Mouse (Mus musculus): ENCODE results near the gene Mettl7a2. TPM values are rescaled to one million over a fixed set of nuclear protein-coding genes. Genes with fewer than 3 reads are reported as not detected.
"Not testable (repeated sequence)": the region's sequence is repeated elsewhere in the genome, so short reads cannot be mapped to it uniquely, and the experiment has no call there.

Gene Mettl7a2
- total RNA-seq, 1 experiment from 2014 or later: not detected

DNA sequence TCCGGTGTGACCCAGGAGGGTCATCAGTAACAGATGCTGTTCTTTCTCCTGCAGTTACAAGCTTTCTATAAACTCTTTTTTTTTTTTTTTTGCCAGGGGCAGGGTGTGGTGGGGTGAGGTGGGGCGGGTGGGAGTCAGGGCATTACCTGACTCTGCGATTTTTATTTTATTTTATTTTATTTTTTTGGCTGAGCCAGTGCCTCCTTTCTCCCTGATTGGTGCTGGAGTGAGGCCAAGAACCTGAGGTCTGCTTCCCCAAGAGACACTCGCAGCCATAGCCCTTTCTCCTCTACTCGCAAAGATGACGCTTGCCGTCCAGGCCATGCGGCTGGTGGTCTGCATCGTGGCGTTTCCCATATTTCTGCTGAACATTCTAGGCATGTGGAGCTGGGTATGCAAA is 18.4 kb upstream of the Mettl7a2 start, which contains the start of gene Mettl7a3:
Gene Mettl7a3 (plus strand): TSS at position 301 of the 400 bp plus-strand sequence.
- ATAC-seq (replicated peaks; ENCODE audit: low read depth, poor library complexity, severe bottlenecking): no peak

DNA sequence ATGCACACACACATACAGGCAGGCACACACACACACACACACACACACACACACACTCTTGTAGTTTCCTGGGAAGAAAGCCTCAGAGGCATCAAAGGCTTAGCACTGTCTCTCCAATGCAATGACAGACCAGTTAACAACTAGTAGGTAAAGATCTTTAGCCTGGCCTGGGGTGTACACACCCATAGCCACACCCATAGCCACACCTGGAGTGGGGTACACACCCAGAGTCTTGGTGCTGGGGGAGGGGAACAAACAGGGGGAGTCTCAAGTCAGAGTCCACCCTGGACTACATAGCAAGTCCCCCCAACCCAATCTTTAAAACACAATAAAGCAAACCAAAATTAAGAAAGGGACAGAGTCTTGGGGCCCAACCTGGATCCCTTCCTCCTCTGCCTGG is 15.7 kb upstream of the Mettl7a2 start:
- ATAC-seq (replicated peaks; ENCODE audit: low read depth, poor library complexity, severe bottlenecking): not testable (repeated sequence)

DNA sequence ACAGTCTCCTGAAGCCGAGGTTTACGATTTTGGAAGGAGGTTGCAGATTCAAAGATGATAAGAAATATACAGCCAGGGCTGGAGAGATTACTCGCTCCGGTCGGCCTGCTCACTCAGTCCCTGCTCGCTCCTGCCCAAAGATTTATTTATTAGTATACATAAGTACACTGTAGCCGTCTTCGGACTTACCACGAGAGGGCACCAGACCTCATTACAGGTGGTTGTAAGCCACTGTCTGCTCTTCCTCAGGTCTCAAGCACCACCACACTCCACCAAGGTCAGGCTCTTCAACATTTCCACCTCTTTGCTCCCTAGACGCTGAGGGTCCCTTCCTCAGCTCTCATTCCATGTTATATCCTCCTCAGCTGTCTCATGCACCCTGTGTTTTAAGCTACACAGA is 15.2 kb upstream of the Mettl7a2 start:
- ATAC-seq (replicated peaks; ENCODE audit: low read depth, poor library complexity, severe bottlenecking): peak; percentile 90

DNA sequence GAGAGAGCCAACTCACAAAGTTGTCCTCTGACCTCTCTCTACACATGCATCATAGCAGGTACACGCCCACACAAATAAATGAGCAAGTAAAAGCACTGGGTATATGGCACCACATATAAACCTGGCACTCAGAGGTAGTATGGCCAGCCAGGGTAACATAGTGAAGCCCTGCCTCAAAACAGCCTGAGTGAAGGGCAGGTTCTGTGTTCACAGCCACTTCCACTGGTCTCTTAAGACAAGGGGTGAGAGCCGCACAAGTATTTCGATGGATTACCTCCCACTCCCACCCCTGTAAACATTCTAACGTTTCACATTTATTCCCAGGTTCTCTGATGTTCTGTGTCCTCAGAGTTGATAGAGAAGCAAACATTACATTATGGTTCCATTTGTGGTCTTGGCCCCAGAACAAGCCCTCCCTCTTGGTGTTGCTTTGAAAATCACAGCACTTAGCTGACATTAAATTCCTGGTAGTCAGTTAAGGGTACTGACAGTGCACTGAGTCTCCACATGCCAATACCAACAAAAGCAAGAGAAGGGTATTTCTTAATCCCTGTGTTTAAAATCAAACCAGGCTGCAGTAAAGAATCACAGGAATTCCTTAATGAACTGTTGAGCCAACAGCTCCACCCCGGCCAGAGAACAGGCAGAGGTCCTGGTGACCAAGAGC is 11.6 kb upstream of the Mettl7a2 start:
- ATAC-seq (replicated peaks; ENCODE audit: low read depth, poor library complexity, severe bottlenecking): not testable (repeated sequence)

DNA sequence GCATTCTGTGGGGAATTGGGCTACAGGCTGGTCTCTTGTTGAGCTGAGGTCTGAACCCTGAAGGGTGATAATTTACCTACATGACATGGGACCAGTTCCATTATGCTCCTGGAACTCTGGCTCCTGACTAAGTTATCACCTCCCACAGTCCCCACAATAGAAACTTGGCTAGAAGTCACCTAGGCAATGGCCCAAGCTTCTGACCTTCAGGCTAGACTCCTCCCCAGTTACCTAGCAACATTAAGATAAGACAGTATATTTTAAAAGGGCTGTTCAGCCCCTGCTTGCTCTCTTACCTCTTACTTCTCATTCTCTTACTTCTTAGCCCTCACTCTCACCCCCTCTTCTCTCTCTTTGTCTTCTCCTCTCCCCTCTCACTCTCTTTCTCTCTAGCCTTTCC is 7.5 kb upstream of the Mettl7a2 start:
- no peak for ATAC-seq (replicated peaks; ENCODE audit: low read depth, poor library complexity, severe bottlenecking)

DNA sequence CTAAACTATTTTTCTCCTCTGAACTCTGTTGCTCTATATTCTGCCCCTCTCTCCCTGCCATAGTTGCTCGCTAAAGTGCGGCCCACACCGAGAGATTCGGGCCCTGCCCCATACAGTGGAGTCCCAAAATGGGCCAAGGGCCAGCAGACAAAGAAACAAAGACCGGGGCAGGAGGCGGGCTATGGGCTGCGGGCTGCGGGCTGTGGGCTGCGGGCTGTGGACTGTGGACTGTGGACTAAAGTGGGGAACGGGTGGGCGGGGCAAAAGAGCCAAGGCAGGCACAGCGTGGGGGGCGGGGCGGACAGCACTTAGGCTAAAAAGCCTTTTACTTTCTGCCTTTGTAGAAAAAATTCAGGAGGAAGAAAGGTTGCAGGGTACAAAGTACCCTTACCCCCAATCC is 6.2 kb upstream of the Mettl7a2 start:
- ATAC-seq (replicated peaks; ENCODE audit: low read depth, poor library complexity, severe bottlenecking): no peak

DNA sequence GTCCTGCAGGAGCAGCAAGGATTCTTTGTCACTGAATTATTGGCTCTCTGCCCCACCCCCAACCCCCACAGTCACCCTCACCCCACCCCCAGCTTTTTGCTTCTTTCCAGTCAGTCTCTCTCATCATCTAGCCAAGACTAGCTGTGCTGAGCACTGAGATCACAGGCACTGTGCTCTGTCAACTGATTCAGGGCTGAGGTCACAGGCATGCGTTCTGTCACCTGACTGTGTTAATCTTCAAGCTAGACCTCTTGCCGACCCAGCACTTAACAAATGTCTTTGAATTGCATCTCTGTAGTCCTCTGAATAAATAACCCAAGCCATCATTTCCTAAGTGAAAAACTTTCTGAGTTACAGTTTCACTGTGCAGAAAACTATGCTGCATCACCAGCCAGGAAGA is 3.5 kb upstream of the Mettl7a2 start:
- no peak for ATAC-seq (replicated peaks; ENCODE audit: low read depth, poor library complexity, severe bottlenecking)

DNA sequence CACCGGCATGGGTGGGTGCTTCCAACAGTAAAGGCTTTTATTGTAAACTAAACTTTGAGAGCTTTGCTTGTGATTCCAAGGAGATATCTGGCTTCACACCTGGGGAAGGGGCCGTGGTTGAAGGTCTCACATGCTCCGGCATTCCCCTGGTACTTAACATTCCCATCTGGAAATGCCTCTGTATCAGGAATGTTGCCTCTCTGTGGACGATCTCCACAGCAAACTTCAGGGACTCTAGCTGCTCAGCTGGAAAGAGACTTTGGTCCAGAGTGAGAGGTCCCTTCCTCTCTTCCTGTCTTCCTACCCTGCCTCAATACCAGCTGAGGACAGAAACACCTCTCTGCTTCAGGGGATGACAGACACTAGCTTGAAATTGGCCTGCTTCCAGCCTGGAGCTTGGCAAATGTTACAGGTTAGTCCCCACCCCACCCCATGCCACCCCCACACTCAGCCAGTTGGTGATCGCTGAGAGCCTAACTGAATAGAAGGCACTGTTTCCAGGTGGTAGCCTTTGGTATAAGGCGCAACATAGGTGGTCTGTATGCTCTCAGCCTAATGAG is 1.4 kb upstream of the Mettl7a2 start:
- ATAC-seq (replicated peaks; ENCODE audit: low read depth, poor library complexity, severe bottlenecking): no peak

DNA sequence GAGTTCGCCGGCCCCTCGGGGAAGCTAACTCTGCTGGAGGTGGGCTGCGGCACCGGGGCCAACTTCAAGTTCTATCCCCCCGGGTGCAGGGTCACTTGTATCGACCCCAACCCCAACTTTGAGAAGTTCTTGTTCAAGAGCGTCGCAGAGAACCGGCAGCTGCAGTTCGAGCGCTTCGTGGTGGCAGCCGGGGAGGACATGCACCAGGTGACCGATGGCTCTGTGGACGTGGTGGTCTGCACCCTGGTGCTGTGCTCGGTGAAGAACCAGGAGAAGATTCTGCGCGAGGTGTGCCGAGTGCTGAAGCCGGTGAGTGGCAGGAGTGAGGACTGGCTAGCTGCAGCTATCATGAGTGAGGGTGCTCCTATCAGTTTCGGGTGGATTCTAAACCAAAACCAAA is 399 bp downstream of the Mettl7a2 start:
- not testable (repeated sequence) for ATAC-seq (replicated peaks; ENCODE audit: low read depth, poor library complexity, severe bottlenecking)

DNA sequence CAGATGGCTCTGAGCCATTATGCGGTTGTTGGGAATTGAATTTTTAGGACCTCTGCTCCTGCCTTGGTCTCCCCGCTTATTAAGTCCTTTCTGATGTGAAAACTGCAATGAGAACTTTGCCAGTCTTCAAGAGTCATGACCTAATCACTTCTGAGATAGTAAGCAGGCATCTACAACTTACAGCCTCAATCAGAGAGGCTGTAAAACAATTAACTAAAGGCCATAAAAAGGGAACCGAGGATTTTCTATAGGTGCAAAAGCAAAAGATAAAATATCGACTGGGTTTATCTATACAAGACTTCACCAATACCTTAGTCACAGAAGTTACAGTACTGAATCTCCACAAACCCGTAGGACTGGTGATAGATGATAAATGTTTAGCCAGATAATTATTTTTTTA is 2.9 kb downstream of the Mettl7a2 start:
- no peak for ATAC-seq (replicated peaks; ENCODE audit: low read depth, poor library complexity, severe bottlenecking)

DNA sequence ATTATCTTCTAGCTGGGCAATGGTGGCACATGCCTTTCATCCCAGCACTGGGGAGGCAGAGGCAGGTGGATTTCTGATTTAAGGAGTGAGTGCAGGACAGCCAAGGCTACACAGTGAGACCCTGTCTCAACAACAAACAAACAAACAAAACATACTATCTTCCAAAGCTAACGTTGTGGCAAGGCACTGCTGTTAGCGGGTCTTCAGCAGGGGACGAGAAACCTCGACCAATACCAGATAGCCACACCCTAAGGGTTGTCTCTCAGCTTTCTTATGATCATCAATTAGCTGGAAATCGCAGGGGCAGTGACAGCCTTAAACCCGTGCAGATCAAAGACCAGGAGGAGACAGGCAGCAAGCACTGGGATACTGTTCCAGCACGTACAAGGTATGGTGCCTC is 11.2 kb downstream of the Mettl7a2 start, which contains the start of gene Higd1c:
Gene Higd1c (plus strand): TSS at position 301 of the 400 bp plus-strand sequence.
- ATAC-seq (replicated peaks; ENCODE audit: low read depth, poor library complexity, severe bottlenecking): no peak

DNA sequence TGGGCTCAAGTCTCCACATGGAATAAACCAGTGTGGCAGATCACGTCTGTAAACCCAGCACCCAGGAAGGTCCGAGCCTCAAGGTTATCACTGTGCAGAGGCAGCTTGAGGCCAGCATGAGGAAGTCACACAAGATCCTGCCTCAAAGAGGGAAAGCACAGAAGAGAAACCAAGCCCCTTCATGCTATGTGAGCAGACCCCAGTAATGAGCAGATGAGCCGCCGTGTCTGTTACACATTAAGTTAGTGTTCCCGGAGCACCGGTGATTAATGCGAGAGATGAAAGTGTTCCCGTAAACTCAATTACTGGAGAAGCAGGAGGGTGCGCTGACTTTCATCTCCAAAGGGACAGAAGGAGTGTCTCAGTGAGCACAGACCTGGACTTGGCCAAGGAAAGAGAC is 13.0 kb downstream of the Mettl7a2 start:
- ATAC-seq (replicated peaks; ENCODE audit: low read depth, poor library complexity, severe bottlenecking): not testable (repeated sequence)

DNA sequence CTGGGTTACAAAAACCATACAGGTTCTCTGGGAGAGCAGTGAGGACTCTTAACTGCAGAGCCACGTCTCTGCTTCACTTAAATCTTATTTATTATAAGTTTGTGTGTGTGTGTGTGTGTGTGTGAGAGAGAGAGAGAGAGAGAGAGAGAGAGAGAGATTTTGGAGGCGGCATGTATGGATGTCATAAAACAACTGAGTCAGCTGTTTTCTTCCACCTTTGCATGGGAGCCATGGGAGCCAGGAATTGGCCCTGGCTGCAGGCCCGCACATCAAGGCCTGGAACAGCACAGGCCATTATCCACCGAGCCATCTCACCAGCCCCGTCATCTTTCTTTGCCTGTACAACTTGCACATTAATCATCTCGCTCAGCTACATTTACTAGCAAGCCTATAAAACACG is 14.1 kb downstream of the Mettl7a2 start:
- ATAC-seq (replicated peaks; ENCODE audit: low read depth, poor library complexity, severe bottlenecking): no peak

DNA sequence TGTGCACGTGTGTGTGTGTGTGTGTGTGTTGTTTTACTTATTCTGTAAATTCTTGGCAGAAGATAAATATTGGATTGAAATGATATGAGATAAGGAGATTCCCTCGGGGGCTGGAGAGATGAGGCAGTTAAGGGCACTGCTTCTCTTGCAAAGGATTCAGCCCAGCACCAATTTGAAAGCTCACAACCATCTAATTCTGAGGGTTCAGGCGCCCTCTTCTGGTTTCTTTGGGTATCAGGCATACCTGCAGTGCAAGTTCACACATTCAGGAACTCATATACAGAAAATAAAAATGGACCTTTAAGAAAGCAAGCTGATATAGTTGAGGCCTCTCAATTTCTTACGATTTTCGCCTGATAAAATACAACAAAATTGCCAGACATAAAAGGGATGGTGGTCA is 22.1 kb downstream of the Mettl7a2 start:
- ATAC-seq (replicated peaks; ENCODE audit: low read depth, poor library complexity, severe bottlenecking): peak; percentile 43; the same call in 1 of the 2 replicates

DNA sequence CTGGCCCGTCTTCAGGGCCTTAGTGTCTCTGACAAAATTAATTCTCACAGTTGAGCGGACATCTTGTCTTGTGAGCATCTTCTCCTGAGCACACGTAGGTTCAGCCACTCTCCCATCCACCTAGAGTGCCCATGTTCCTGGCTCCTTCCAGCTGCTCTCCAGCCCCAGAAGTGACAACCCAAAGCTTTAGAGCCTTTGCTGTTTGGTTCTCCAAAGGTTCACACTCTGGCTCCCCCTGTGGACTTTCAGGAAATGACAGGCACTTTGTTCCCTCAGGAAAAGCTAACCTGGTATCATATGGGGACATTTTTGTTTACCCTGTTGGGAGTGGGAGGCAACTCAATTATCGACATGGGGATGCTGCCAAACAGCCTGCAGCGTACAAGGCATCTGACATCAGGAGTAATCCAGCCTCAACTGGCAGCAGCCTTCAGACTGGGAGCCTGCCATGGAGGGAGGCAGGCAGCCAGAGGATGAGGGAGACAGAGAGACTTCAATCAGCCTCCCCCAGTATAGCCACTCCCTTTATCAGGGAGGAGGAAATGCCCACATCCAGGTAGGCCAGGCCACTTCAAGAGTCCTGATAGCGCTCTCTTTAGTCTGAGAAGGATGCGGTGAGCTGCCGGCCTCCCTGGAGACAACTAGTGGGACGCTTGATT is 25.0 kb downstream of the Mettl7a2 start:
- ATAC-seq (replicated peaks; ENCODE audit: low read depth, poor library complexity, severe bottlenecking): peak; percentile 84

DNA sequence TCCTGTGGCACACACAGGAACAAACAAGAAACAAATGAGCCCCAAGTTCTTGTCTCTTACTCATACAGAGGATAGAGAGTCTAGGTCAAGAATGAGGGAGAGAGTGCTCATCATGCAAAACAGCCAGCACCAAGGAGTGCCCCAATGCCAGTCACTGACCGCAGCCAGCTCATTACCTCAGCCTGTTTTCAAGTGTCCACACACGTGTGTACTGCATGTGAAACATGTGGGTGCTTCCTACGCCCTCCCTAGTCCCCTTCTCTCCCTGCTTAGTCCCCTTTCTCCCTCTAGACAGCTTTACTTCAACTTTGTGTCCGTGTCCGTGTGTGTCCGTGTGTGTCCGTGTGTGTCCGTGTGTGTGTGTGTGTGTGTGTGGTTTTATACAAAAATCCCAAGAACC is 26.7 kb downstream of the Mettl7a2 start:
- no peak for ATAC-seq (replicated peaks; ENCODE audit: low read depth, poor library complexity, severe bottlenecking)

DNA sequence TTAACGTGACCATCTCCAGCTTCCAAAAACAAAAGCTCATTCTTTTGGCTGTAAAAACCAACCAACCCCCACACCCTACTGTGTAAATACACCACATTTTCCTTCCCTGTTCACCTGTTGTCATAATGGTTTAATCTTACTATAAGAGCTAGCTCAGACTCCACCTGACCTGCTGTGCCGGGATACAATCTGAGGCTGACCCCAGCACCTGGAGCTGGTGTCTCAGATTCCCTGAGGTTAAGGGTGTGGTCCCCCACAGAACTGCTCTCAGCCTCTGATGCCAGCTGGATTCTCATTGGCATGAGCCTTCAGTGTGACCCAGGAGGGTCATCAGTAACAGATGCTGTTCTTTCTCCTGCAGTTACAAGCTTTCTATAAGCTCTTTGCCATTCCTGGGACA is 27.1 kb downstream of the Mettl7a2 start:
- no peak for ATAC-seq (replicated peaks; ENCODE audit: low read depth, poor library complexity, severe bottlenecking)

DNA sequence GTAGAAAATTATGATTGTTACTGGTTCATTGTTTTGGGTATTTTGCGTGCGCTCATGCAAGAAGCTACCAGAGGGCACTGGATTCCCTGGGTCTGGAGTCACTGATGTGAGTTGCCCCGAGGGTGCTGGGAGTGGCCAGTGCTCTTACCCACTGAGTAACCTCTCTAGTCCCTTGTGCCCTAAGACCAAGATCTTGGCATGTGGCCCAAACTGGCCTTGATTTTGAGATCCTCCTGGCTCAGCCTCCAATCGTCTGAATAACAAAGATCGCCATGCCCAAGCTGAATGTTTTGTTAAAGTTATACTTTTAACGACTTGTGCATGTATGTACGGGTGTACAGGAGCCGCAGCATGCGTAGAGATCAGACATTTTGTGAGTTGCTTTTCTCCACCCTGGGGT is 32.7 kb downstream of the Mettl7a2 start:
- ATAC-seq (replicated peaks; ENCODE audit: low read depth, poor library complexity, severe bottlenecking): no peak

DNA sequence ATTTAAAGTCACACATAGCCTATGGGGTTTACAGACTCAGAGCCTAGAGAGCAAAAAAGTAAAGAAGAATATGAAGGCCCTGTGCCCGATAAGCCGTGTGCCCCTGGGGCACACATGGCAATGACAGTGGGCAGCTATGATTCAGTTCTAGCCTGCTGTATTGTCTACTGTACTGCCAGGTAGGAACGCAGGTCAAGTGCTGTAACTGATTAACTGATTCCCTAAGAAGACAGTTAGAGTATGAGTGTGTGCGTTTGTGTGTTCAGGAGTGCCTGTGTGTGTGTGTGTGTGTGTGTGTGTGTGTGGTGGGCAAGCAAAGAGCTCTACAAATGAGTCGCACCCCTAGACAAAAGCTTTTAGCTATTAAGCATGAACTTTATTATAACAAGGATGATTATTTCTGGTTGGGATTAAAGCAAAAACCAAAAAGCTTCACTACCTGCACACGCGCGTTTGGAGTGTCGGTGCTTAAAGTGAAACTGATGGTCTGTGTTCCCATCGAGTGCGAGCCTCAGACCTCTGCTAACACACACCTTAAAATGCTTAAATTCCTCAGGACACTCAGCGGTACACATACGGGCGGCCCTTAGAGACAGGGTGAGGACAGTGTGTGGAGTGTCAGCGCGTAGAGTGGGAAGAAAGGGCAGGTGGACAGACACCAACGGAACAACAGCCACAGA is 34.7 kb downstream of the Mettl7a2 start:
- no peak for ATAC-seq (replicated peaks; ENCODE audit: low read depth, poor library complexity, severe bottlenecking)

DNA sequence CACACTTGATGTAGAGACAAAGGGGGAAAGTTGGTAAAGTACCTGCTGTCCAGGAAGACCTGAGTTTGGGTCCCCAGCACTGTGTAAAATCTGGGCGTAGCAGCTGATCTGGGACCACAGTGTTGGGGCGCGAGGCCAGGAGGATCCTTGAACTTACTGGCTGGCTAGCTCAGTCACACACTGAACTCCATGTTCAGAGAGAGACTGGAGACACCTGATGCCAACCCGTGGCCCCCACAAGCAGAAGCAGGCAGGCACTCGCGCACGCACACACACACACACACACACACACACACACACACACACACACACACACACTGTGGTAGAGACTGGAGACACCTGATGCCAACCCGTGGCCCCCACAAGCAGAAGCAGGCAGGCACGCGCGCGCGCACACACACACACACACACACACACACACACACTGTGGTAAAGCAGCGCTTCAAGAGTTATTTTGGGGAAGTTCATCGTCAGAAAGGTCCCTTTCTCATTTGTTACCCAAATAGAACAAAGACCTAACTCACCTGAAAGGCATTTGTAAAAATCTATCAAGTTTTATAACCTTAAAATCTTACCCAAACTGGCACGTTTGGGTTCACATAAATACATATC is 35.3 kb downstream of the Mettl7a2 start:
- ATAC-seq (replicated peaks; ENCODE audit: low read depth, poor library complexity, severe bottlenecking): peak; percentile 58

Measured in common myeloid progenitor, adult 5-6 weeks (primary cell).